Comparison of ENCODE assay signal across 8 mouse cellular contexts in the genomic region with DNA sequence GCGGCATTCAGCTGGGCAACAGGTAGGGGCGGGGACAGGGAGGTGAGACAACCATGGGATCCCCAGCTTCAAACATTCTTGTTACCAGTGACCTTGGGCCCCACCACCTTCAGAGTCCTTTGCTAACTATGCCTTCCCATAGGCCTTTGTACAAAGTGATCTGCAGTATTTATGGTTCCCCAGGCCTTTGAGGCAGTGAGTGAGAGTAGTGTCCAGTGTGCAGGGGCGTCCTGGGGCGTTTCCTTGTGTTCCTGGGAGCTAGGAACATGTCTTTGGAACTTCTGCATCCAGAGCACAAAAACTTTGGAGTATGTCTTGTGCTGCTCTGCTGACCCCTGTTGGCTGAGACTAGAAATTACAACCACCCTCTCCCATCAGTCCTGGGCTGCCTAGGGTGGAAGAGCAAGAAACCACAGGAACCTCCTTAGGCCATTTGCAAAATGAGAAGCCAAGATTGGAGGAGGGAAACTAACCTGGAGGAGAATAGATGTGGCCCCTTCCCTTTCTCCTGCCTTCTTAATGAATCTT. TPM values are rescaled to one million over a fixed set of nuclear protein-coding genes. Genes with fewer than 3 reads are reported as not detected.
DNase-seq lines count a peak whose midpoint lies in the region; ATAC-seq and TF ChIP-seq lines count a peak whose summit lies in the region.

No protein-coding gene starts in this region.

- peak; percentile 69 to 70 for DNase-seq in layer of hippocampus, adult 2 months (ENCODE audit: low spot score in 2 of 2)
- DNase-seq in layer of hippocampus, adult 9-10 months (ENCODE audit: low spot score), result no peak
- peak; percentile 79 for DNase-seq in MN1 (ENCODE audit: low spot score)
- peak; percentile 74 for DNase-seq in cerebellum, adult 9-11 months
- DNase-seq in kidney, postnatal 25 days, result peak; percentile 71 to 80
- DNase-seq in lung, postnatal 36 days, result peak; percentile 82
- DNase-seq in testis, postnatal 10 days (ENCODE audit: low spot score), result peak; percentile 74

- H3K4me3 ChIP-seq in layer of hippocampus, adult 2 months, result no peak overlapping the region

- peak; percentile 95 for TF ChIP-seq CTCF in layer of hippocampus, adult 2 months (conservative IDR thresholded peaks at IDR 0.05)

- no peak overlapping the region for H3K27ac ChIP-seq in layer of hippocampus, adult 2 months

- peak; percentile 74 for ATAC-seq in granulocyte monocyte progenitor cell, adult 5-6 weeks (replicated peaks; ENCODE audit: poor library complexity, severe bottlenecking)

RNA-seq across cellular contexts. Expression of a gene that starts 4.1 kb away (rescaled TPM):
- 10 to 100 TPM; 77.6 to 84.0 TPM for total RNA-seq in layer of hippocampus, adult 2 months (2021)
- 93.4 and 126 TPM in 2 replicates for total RNA-seq in granulocyte monocyte progenitor cell, adult 5-6 weeks (2014; fragmentation: Nextera tagmentation)
- 32.8 and 33.4 TPM in 2 replicates for total RNA-seq in granulocyte monocyte progenitor cell, adult 5-6 weeks (2017)

RNA-seq across cellular contexts. Expression of a gene that starts 8.0 kb away (rescaled TPM):
- total RNA-seq in layer of hippocampus, adult 2 months (2021), result 1 to 10 TPM; 4.4 to 5.0 TPM
- total RNA-seq in granulocyte monocyte progenitor cell, adult 5-6 weeks (2014; fragmentation: Nextera tagmentation), result 1.8 TPM in 1 of 2 replicates, not detected in the other
- total RNA-seq in granulocyte monocyte progenitor cell, adult 5-6 weeks (2017), result not detected in 2 replicates

RNA-seq across cellular contexts. Expression of a gene that starts 8.9 kb away (rescaled TPM):
- under 1 TPM in 1 of 2 experiments, not detected in 1; 0.71 TPM for total RNA-seq in layer of hippocampus, adult 2 months (2021)
- not detected in 2 replicates for total RNA-seq in granulocyte monocyte progenitor cell, adult 5-6 weeks (2014; fragmentation: Nextera tagmentation)
- not detected in 2 replicates for total RNA-seq in granulocyte monocyte progenitor cell, adult 5-6 weeks (2017)

RNA-seq across cellular contexts. Expression of a gene that starts 20.3 kb away (rescaled TPM):
- total RNA-seq in layer of hippocampus, adult 2 months (2021), result 10 to 100 TPM; 36.4 to 40.0 TPM
- total RNA-seq in granulocyte monocyte progenitor cell, adult 5-6 weeks (2014; fragmentation: Nextera tagmentation), result 37.5 and 51.7 TPM in 2 replicates
- 26.0 and 31.9 TPM in 2 replicates for total RNA-seq in granulocyte monocyte progenitor cell, adult 5-6 weeks (2017)

RNA-seq across cellular contexts. Expression of a gene that starts 31.5 kb away (rescaled TPM):
- total RNA-seq in layer of hippocampus, adult 2 months (2021), result 10 to 100 TPM; 77.1 TPM
- total RNA-seq in granulocyte monocyte progenitor cell, adult 5-6 weeks (2014; fragmentation: Nextera tagmentation), result 2.4 and 3.8 TPM in 2 replicates
- 1.3 and 1.5 TPM in 2 replicates for total RNA-seq in granulocyte monocyte progenitor cell, adult 5-6 weeks (2017)
